Mouse (Mus musculus) embryo, embryonic 10.5 days (tissue): ENCODE results near the gene Mob3b.
"Not testable (repeated sequence)": the region's sequence is repeated elsewhere in the genome, so short reads cannot be mapped to it uniquely, and the experiment has no call there.

Source experiments
- DNase-seq: peaks from one replicate; pipeline ENCODE4 v3.0.0-alpha.2; 2015; ENCODE audit warnings: low spot score

The Mob3b gene

DNA sequence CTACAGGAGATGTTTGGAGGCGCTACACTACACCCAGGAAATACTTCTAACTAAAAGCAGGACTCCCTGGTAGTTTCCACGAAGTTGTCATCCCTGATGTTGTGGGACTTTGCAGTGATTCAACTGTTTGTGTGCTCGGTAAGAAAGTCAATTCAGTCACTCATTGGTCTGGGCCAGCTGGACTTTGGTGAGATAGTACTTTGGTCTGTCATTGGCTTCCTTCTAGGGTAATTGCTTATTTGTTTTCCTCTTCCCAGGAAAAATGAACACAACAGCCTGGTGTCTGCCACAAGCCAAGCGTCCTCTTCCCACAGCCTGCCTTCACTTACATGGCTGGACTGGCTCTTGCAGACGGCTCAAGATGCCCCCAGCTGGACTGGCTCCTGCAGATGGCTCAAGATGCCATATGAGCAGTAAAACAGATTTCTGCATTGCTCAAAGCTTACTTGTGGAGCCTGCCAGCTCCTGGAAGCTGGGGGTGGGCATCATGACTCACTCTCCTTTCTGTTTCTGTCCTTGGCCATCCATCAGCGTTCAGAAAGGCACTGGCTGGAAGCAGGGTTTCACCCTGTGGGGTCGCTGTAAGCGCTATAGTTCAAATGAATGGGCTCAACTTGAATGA lies 190.8 kb downstream of the Mob3b start:
- no peak for DNase-seq

- no peak for DNase-seq
Observed at GRCm38 (mm10) chr4:34964906-34965305, 192.4 kb downstream of the Mob3b start.

GRCm38 (mm10) chr4:34963999-34964398 lies 193.3 kb downstream of the Mob3b start:
- no peak for DNase-seq

GRCm38 (mm10) chr4:34960781-34961560 lies 196.3 kb downstream of the Mob3b start:
- no peak for DNase-seq

DNA sequence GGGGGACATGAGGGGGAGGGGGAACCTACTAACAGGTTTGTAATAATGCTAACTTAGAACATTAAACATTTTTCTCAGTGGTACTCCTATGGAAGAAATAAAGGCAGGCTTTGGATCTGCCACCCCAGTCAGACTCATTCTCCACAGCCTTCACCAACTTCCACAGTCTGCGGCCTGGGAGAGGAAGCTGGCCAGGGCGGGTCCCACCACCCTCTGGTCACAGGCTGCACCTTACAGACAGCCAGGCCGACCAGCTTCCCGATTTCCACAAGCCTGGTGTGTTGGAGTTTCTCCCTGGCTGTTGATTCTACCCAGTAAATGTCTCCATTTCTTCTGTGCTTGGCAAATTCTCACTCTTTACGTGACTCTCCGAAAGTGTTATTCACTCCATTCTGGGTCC lies 197.8 kb downstream of the Mob3b start:
- no peak for DNase-seq

- DNase-seq: peak; percentile 74
Observed at GRCm38 (mm10) chr4:34958155-34959028, 198.9 kb downstream of the Mob3b start.

- DNase-seq: no peak
Observed at GRCm38 (mm10) chr4:34953716-34954115, 203.6 kb downstream of the Mob3b start.

- no peak for DNase-seq
Observed at GRCm38 (mm10) chr4:34947181-34947580, 210.1 kb downstream of the Mob3b start.

- no peak for DNase-seq
Observed at GRCm38 (mm10) chr4:34941046-34941445, 216.2 kb downstream of the Mob3b start.

DNA sequence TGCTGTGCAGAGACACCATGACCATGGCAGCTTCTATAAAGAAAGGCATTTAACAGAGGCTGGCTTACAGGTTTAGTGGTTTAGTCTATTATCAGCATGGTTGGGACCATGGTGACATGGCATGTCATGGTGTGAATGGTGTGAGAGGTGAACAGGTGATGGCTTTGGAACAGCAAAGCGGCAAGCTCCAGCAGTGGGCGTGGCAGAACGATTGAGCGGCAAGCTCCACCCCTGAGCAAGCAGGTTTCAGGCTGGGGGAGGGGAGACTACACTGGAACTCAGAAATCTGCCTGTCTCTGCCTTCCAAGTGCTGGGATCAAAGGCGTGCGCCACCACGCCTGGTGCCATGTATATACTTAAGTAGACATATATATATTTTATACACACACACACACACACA lies 228.9 kb downstream of the Mob3b start:
- not testable (repeated sequence) for DNase-seq

DNA sequence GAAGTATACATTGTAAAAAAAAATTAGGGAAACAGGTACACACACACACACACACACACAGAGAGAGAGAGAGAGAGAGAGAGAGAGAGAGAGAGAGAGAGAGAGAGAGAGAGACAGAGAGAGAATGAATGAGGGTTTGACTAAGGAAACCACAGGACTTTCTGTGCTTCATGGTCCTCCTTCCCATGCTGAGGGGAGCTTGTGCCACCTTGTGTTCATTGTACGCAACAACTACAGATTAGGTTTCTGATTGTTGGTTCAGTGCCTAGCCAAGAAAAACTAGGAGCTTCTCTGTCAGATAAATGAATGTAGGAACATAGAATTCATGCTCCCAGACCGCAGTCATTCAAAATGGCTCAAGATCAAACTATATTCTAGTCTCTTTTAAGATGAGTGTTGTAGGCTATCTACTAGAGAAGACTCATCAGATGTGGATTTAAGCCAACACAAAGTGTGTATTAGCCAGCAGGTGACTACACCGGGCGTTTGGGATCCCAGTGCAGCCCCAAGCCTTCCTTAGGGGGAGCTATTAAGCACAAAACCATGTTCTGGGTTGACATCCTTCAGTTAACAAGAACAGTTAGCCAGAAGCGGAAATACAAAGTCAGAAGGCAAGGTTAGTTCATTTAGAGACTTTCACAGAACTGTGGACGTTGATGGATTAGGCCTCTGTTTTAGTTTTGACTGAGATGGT lies 235.0 kb downstream of the Mob3b start:
- DNase-seq: peak; percentile 85

DNA sequence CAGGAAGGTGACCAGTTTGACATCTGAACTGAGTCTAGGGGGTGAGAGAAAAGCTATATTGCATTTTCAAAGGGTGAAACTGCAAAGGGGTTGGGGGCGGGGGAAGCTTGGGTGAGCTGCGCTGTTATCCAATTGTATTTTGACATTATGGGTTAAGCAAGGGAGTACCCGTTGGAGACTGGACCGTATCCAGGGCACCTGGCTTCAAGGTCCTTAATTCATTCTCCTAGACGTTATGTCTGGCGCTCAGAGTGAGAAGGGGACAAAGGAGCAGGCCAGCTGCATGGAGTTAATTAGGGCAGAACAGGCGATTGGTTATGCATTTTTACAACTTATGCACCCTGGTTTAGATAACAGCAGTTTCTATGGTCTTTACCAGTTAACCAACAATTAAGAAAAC lies 239.9 kb downstream of the Mob3b start:
- DNase-seq: peak; percentile 9

GRCm38 (mm10) chr4:34912171-34912570 lies 245.1 kb downstream of the Mob3b start:
- no peak for DNase-seq

GRCm38 (mm10) chr4:34911401-34911800 lies 245.9 kb downstream of the Mob3b start:
- DNase-seq: no peak

DNA sequence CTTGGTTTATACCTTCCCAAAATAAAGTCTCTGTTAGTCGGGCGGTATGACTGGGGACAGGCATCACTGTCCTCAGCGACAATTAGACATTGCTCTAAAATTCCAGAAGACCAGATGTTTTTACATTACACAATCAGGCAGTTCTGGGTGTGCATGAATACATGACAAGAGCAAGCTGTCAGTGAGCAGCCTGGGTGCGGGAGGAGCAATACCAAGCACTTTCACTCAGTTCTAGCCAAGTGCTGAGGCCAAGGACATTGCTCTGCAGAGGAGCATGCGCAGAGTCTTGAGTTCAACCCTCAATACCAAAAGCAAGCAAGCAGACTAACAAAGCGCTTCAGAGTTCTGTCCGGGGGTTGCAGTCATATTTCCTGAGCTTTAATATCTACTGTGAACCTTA lies 249.2 kb downstream of the Mob3b start:
- no peak for DNase-seq

- no peak for DNase-seq
Observed at GRCm38 (mm10) chr4:34907026-34907425, 250.3 kb downstream of the Mob3b start.

DNA sequence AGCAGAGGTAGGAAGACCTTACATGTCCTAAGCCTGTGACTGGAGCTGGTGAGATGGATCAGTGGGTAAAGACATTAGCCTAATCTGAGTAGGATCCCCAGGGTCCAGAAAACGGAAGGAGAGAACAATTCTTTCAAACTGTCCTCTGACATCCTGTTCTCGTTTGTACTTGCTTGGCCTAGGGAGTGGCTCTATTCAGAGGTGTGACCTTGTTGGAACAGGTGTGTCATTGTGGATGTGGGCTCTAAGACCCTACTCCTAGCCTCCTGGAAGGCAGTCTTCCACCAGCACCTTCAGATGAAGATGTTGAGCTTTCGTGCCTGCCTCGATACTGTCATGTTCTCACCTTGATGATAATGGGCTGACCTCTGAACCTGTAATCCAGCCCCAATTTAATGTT lies 251.1 kb downstream of the Mob3b start:
- no peak for DNase-seq

DNA sequence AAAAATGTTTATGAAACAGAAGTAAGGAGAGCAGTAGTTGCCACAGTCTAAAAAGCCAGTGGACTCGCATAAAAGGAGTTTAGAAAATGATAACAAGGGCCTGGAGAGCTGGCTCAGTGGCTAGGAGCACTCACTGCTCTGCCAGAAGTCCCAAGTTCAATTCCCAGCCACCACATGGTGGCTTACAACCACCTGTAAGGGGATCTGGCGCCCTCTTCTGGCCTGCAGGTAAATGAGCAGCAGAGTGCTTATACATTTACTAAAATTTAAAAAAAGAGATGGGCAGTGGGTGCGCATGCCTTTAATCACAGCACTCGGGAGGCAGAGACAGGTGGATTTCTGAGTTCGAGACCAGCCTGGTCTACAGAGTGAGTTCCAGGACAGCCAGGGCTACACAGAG lies 251.9 kb downstream of the Mob3b start:
- no peak for DNase-seq

- DNase-seq: not testable (repeated sequence)
Observed at GRCm38 (mm10) chr4:34901582-34901981, 255.7 kb downstream of the Mob3b start.

GRCm38 (mm10) chr4:34901166-34901565 lies 256.1 kb downstream of the Mob3b start:
- no peak for DNase-seq

GRCm38 (mm10) chr4:34900155-34900554 lies 257.1 kb downstream of the Mob3b start:
- DNase-seq: peak; percentile 52

GRCm38 (mm10) chr4:34899322-34899721 lies 258.0 kb downstream of the Mob3b start:
- no peak for DNase-seq
